In the genomic region with DNA sequence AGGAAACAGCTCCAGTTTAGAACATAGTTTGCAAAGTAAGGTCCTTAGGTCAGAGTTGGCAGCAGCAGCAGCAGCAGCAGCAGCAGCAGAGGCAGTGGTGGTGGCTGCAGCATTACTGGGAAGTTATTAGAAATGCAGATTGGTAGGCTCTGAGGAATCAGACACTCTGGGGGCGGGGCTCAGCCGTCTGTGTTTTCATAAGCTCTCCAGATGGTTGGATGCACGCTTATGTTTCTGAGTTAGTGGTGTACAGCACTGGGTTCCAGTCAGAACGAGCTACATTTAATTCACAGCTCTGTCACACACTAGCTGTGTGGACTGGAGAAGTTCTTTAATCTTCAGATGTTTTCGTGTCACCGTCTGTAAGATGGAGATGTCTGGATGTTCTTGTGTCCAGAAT, we compare ENCODE assay signal across 8 mouse cellular contexts.
DNase-seq lines count a peak whose midpoint lies in the region; ATAC-seq and TF ChIP-seq lines count a peak whose summit lies in the region.

No protein-coding gene starts in this region.

- no peaks in the 10 kb centered on the region for H3K9me3 ChIP-seq in lung, embryonic 14.5 days (ENCODE audit: low read depth, low read length)
- H3K9me3 ChIP-seq in hindbrain, embryonic 12.5 days (replicated peaks) = no peaks in the 10 kb centered on the region

- WGBS in lung, embryonic 14.5 days = 36% methylated on average over 6 of the region's 6 CpGs
- 39% methylated on average over 6 of the region's 6 CpGs for WGBS in hindbrain, embryonic 12.5 days
- WGBS in thymus, adult 2 months = 71% methylated on average over 6 of the region's 6 CpGs

- no peaks in the 10 kb centered on the region for H3K27me3 ChIP-seq in lung, embryonic 14.5 days (ENCODE audit: insufficient read depth, low read length)
- H3K27me3 ChIP-seq in hindbrain, embryonic 12.5 days = no peaks in the 10 kb centered on the region
- no peaks in the 10 kb centered on the region for H3K27me3 ChIP-seq in thymus, adult 2 months (ENCODE audit: control insufficient read depth, insufficient read depth, low read length)

- H3K36me3 ChIP-seq in lung, embryonic 14.5 days (ENCODE audit: insufficient read depth) = no peaks in the 10 kb centered on the region
- H3K36me3 ChIP-seq in hindbrain, embryonic 12.5 days = no peaks in the 10 kb centered on the region
- H3K36me3 ChIP-seq in thymus, adult 2 months (ENCODE audit: control insufficient read depth, insufficient read depth, low read length) = no peaks in the 10 kb centered on the region

- no peak for TF ChIP-seq POLR2A in thymus, adult 2 months (IDR thresholded peaks at IDR 0.05; ENCODE audit: control insufficient read depth, extremely low read depth, insufficient read depth, low read length, poor library complexity)

- H3K9ac ChIP-seq in lung, embryonic 14.5 days = no peak overlapping the region
- no peak overlapping the region for H3K9ac ChIP-seq in hindbrain, embryonic 12.5 days

- no peak for TF ChIP-seq CTCF in lung, embryonic 14.5 days (IDR thresholded peaks at IDR 0.05; ENCODE audit: low read depth)
- TF ChIP-seq CTCF in thymus, adult 2 months (IDR thresholded peaks at IDR 0.05; ENCODE audit: borderline replicate concordance, control insufficient read depth, extremely low read depth, insufficient read depth, low read length, poor library complexity) = no peak

- no peak overlapping the region for H3K4me2 ChIP-seq in lung, embryonic 14.5 days
- H3K4me2 ChIP-seq in hindbrain, embryonic 12.5 days (replicated peaks) = no peak overlapping the region

- peak; percentile 83; the same call in 1 of the 2 replicates for ATAC-seq in lung, embryonic 14.5 days (ENCODE audit: insufficient read depth)
- ATAC-seq in hindbrain, embryonic 12.5 days (ENCODE audit: low FRiP score) = peak; percentile 92

- DNase-seq in lung, embryonic 14.5 days = peak; percentile 73
- no peak for DNase-seq in lung, adult 18-20 months
- DNase-seq in left cerebral cortex, postnatal 4 days = peak; percentile 21
- DNase-seq in right cerebral cortex, postnatal 14 days = peak; percentile 22
- DNase-seq in thymus, postnatal 10 days (ENCODE audit: low spot score in 2 of 2) = no peak
- no peak for DNase-seq in thymus, adult 2 months
- no peak for DNase-seq in urinary bladder, postnatal 14 days (ENCODE audit: low spot score)

- intact Hi-C loops in left cerebral cortex, postnatal 4 days (cut with DNase I) = no loop called here

- H3K4me3 ChIP-seq in lung, embryonic 14.5 days (ENCODE audit: low read depth, low read length) = no peak overlapping the region
- no peak overlapping the region for H3K4me3 ChIP-seq in hindbrain, embryonic 12.5 days
- H3K4me3 ChIP-seq in thymus, adult 2 months (ENCODE audit: control insufficient read depth, insufficient read depth, low read length) = no peak overlapping the region

- no peak overlapping the region for H3K27ac ChIP-seq in lung, embryonic 14.5 days (ENCODE audit: low read depth)
- H3K27ac ChIP-seq in hindbrain, embryonic 12.5 days = no peak overlapping the region
- H3K27ac ChIP-seq in thymus, adult 2 months (ENCODE audit: control insufficient read depth, insufficient read depth, low read length) = no peak overlapping the region

- H3K4me1 ChIP-seq in lung, embryonic 14.5 days (ENCODE audit: insufficient read depth) = no peaks in the 10 kb centered on the region
- H3K4me1 ChIP-seq in hindbrain, embryonic 12.5 days = peaks cover 10% of the 10 kb centered on the region; the same call in 1 of the 2 replicates
- no peaks in the 10 kb centered on the region for H3K4me1 ChIP-seq in thymus, adult 2 months (replicated peaks; ENCODE audit: control insufficient read depth, insufficient read depth, low read length)

Comparison
In these comparisons a context has a peak if more than half of its experiments do, and no peak if none do; other contexts are left out.
1. DNase-seq: peak in lung, embryonic 14.5 days (single experiment), left cerebral cortex, postnatal 4 days (single experiment) and right cerebral cortex, postnatal 14 days (single experiment); none in lung, adult 18-20 months (0 of 2), thymus, postnatal 10 days (0 of 2), thymus, adult 2 months (single experiment) and urinary bladder, postnatal 14 days (single experiment).